Mouse (Mus musculus) limb, embryonic 13.5 days (tissue): ENCODE measurements around the gene Fam216a. TPM values are rescaled to one million over a fixed set of nuclear protein-coding genes. Genes with fewer than 3 reads are reported as not detected.
"Not testable (repeated sequence)": the region's sequence is repeated elsewhere in the genome, so short reads cannot be mapped to it uniquely, and the experiment has no call there.

Experiments used
- ATAC-seq: fragments of 200-750 bp; cut with Nextera tagmentation; 2 replicates; pipeline ENCODE4 v1.8.0; 2017; ENCODE audit warnings: low read depth, moderate number of reproducible peaks, moderate TSS enrichment; ENCODE audit not compliant: low FRiP score
- H3K27ac ChIP-seq: fragments of 300-500 bp; sonication (generic); 2 replicates; pipeline ENCODE4 v1.5.1; 2015; ENCODE audit warnings: inconsistent platforms, mild to moderate bottlenecking, moderate library complexity
- H3K27me3 ChIP-seq: fragments of 300-500 bp; sonication (generic); 2 replicates; pipeline ENCODE4 v1.6.1; 2015; ENCODE audit warnings: mild to moderate bottlenecking, inconsistent platforms
- H3K36me3 ChIP-seq: fragments of 300-500 bp; sonication (generic); 2 replicates; pipeline ENCODE4 v1.6.1; 2015; ENCODE audit warnings: inconsistent platforms, mild to moderate bottlenecking, moderate library complexity
- H3K4me1 ChIP-seq: fragments of 300-500 bp; sonication (generic); 2 replicates; pipeline ENCODE4 v1.6.1; 2015; ENCODE audit warnings: inconsistent platforms
- H3K4me2 ChIP-seq: fragments of 300-500 bp; sonication (generic); replicated peaks from 2 replicates; pipeline ENCODE4 v1.6.1; 2015; ENCODE audit warnings: inconsistent platforms, mild to moderate bottlenecking, moderate library complexity
- H3K4me3 ChIP-seq: fragments of 300-500 bp; sonication (generic); 2 replicates; pipeline ENCODE4 v1.5.1; 2015; ENCODE audit warnings: moderate library complexity, mild to moderate bottlenecking, inconsistent platforms
- H3K9ac ChIP-seq: fragments of 300-500 bp; sonication (generic); 2 replicates; pipeline ENCODE4 v1.6.1; 2015; ENCODE audit warnings: mild to moderate bottlenecking, inconsistent platforms
- H3K9me3 ChIP-seq: fragments of 300-500 bp; sonication (generic); 2 replicates; pipeline ENCODE4 v1.6.1; 2016; ENCODE audit warnings: inconsistent platforms
- WGBS: fragments of 180-500 bp; shearing (Covaris S2); methylation state at CpG from one replicate; pipeline ENCODE4 v1.1.7; 2015; 5-methylcytosine and 5-hydroxymethylcytosine counted together
- polyA plus RNA-seq: library from polyadenylated mRNA; unstranded; fragments of >200 nt; fragmentation: Nextera tagmentation; extraction: Ambion mirVana; gene quantifications from 2 replicates; pipeline ENCODE4 v1.2.1, GENCODE M21; 2015

The Fam216a gene
- polyA plus RNA-seq: 85.3 and 89.6 TPM in 2 replicates

GRCm38 (mm10) chr5:122372192-122372769 is at the start of gene Fam216a:
Gene Fam216a (minus strand): TSS chr5:122372364.
- WGBS: under 1% methylated on average over 52 of the region's 53 CpGs
- peak within 1 kb of the TSS; percentile 75 for H3K4me2 ChIP-seq
- H3K27ac ChIP-seq: peak within 1 kb of the TSS; percentile 95

GRCm38 (mm10) chr5:122421271-122422068 is 49.3 kb upstream of the Fam216a start, which contains the start of gene Anapc7:
Gene Anapc7 (plus strand): TSS chr5:122421693.
- H3K9ac ChIP-seq: peak within 1 kb of the TSS; percentile 97
- peaks cover 15% of the 10 kb centered on the region for H3K4me1 ChIP-seq
- peak within 1 kb of the TSS; percentile 84 for H3K27ac ChIP-seq
- H3K36me3 ChIP-seq: peaks cover 11% of the 10 kb centered on the region
- H3K9me3 ChIP-seq: no peaks in the 10 kb centered on the region
- peak; percentile 18; the same call in 1 of the 2 replicates for ATAC-seq
- peak within 1 kb of the TSS; percentile 96 for H3K4me2 ChIP-seq
- H3K27me3 ChIP-seq: no peaks in the 10 kb centered on the region
- H3K4me3 ChIP-seq: peak within 1 kb of the TSS; percentile 99
- 22% methylated on average over 17 of the region's 17 CpGs for whole genome bisulfite sequencing

More at GRCm38 (mm10) chr5:122372192-122372769, at the start of gene Fam216a:
- peak; percentile 95 for ATAC-seq
- peak within 1 kb of the TSS; percentile 79 for H3K4me3 ChIP-seq
- peaks cover 21% of the 10 kb centered on the region for H3K4me1 ChIP-seq
- H3K27me3 ChIP-seq: no peaks in the 10 kb centered on the region
- peak within 1 kb of the TSS; percentile 86 for H3K9ac ChIP-seq
- H3K9me3 ChIP-seq: no peaks in the 10 kb centered on the region
- peaks cover 52% of the 10 kb centered on the region for H3K36me3 ChIP-seq

DNA sequence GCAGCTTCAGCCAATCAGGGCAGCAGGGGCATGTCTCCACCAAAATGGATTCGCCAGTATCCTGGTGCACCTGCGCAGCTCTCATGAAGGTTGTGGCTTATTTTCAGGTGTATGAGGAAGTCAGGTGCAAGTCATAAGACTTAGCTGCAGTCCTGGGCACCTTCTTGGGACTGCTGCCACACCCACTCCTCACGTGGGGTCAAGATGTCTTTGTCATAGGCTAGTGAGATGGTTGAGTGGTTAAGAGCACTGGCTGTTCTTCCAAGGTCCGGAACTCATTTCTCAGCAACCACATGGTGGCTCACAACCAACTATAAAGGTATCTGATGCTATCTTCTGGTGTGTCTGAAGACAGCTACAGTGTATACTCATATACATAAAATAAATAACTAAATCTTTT is 48.5 kb upstream of the Fam216a start:
- ATAC-seq, H3K4me2 ChIP-seq, H3K36me3 ChIP-seq, H3K9me3 ChIP-seq, H3K9ac ChIP-seq, H3K27me3 ChIP-seq, H3K4me3 ChIP-seq, H3K27ac ChIP-seq: not testable (repeated sequence)
- 64% methylated on average over 4 of the region's 4 CpGs for WGBS
- peaks cover 15% of the 10 kb centered on the region for H3K4me1 ChIP-seq

GRCm38 (mm10) chr5:122415465-122415864 is 43.3 kb upstream of the Fam216a start:
- no peaks in the 10 kb centered on the region for H3K9me3 ChIP-seq
- no peak overlapping the region for H3K27ac ChIP-seq
- no peak for ATAC-seq
- H3K4me2 ChIP-seq: no peak overlapping the region
- H3K36me3 ChIP-seq: peaks cover 3% of the 10 kb centered on the region; the same call in 1 of the 2 replicates
- 89% methylated on average over 12 of the region's 12 CpGs for WGBS
- H3K4me3 ChIP-seq: no peak overlapping the region
- no peaks in the 10 kb centered on the region for H3K27me3 ChIP-seq
- no peak overlapping the region for H3K9ac ChIP-seq
- no peaks in the 10 kb centered on the region for H3K4me1 ChIP-seq

- Histone ChIP-seq H3K4me3 (no peak overlapping the region), H3K4me1 (no peaks in the 10 kb centered on the region), H3K4me2 (no peak overlapping the region), H3K27me3 (no peaks in the 10 kb centered on the region), H3K36me3 (peaks cover 14% of the 10 kb centered on the region), H3K27ac (no peak overlapping the region), H3K9ac (no peak overlapping the region), H3K9me3 (no peaks in the 10 kb centered on the region)
- no peak for ATAC-seq
- WGBS: 86% methylated on average over 5 of the region's 5 CpGs
These were observed 42.2 kb upstream of the Fam216a start for GRCm38 (mm10) chr5:122414351-122414750.

GRCm38 (mm10) chr5:122412826-122413225 is 40.7 kb upstream of the Fam216a start:
- no peak overlapping the region for H3K4me3 ChIP-seq
- H3K9me3 ChIP-seq: no peaks in the 10 kb centered on the region
- WGBS: 54% methylated on average over 6 of the region's 6 CpGs
- peaks cover 14% of the 10 kb centered on the region for H3K36me3 ChIP-seq
- no peaks in the 10 kb centered on the region for H3K4me1 ChIP-seq
- no peak overlapping the region for H3K9ac ChIP-seq
- no peak for ATAC-seq
- no peak overlapping the region for H3K27ac ChIP-seq
- no peaks in the 10 kb centered on the region for H3K27me3 ChIP-seq
- H3K4me2 ChIP-seq: no peak overlapping the region

GRCm38 (mm10) chr5:122411892-122412291 is 39.7 kb upstream of the Fam216a start:
- no peak for ATAC-seq

DNA sequence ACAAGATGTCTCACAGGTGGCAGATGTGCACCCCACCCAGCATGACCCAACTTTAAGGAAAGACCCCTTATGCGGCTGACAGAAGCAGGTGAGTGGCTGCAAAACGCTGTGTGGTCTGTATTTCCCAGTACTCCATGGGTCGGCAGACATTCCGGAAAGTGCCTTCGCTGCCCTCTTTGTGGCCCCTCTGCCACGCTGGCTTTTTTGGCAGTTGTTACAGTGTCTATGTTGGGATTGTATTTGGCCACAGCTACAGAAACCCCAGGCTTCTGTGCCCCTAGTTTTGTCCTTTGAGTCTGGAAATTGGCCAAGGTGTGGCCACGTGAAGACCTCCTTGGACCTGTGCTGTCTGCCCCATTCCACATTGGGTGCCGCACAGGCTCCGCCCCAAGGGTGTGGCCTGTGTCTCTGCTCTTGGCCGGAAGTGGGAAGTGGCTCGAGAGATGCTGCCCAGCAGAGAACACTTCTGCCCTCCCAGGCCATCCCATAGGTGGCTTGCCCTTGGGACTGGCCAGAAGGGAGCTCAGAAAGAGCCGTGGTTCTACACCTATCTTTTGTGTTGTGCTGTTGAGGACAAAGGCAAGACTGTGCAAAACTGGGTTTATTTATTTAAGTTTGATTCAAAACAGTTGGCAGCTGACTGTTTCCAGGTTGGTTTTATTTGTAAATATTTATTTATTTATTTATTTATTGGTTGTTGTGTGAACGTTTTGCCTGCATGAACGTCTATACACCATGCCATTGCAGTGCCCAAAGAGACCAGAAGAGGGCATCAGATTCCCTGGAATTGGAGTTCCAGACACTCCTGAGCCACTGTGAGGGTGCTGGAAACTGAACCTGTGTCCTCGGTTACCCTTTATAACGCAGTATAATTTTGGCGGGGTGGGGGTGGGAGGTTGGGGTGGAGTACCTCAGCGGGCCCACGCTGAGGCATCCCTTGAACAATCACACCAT is 37.8 kb upstream of the Fam216a start:
- ATAC-seq: no peak

More at GRCm38 (mm10) chr5:122411892-122412291, 39.7 kb upstream of the Fam216a start:
- Histone ChIP-seq H3K36me3 (peaks cover 22% of the 10 kb centered on the region), H3K27me3 (no peaks in the 10 kb centered on the region), H3K4me3 (no peak overlapping the region), H3K4me1 (no peaks in the 10 kb centered on the region), H3K27ac (no peak overlapping the region), H3K4me2 (no peak overlapping the region), H3K9ac (no peak overlapping the region), H3K9me3 (no peaks in the 10 kb centered on the region)
- 60% methylated on average over 5 of the region's 5 CpGs for WGBS

DNA sequence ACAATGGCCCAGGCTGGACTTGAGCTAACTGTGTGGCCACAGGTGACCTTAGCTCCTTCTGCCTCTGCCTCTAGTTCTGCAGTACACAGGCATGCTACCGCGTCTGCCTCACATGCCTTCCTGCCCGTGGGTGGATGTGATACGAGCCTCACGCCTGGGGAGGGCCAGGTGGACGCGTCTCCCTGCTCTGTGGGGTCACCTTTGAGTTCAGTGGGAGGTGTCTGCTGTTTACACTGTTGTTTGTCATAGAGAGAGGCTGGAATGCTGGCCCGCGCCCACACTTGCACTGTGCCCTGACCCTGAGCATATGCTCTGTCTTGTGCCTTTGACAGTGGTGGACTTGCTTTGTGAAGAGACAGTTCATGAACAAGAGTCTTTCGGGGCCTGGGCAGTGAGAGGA is 33.4 kb upstream of the Fam216a start:
- Histone ChIP-seq H3K9ac (no peak overlapping the region), H3K4me2 (no peak overlapping the region), H3K36me3 (peaks cover 82% of the 10 kb centered on the region), H3K4me1 (no peaks in the 10 kb centered on the region), H3K27ac (no peak overlapping the region), H3K27me3 (no peaks in the 10 kb centered on the region), H3K4me3 (no peak overlapping the region), H3K9me3 (no peaks in the 10 kb centered on the region)
- 95% methylated on average over 10 of the region's 10 CpGs for WGBS
- ATAC-seq: no peak

More for the DNA sequence above, 37.8 kb upstream of the Fam216a start:
- Histone ChIP-seq H3K27me3 (no peaks in the 10 kb centered on the region), H3K36me3 (peaks cover 41% of the 10 kb centered on the region), H3K4me2 (no peak overlapping the region), H3K27ac (no peak overlapping the region), H3K9me3 (no peaks in the 10 kb centered on the region), H3K4me3 (no peak overlapping the region), H3K4me1 (no peaks in the 10 kb centered on the region), H3K9ac (no peak overlapping the region)
- WGBS: 85% methylated on average over 19 of the region's 19 CpGs

DNA sequence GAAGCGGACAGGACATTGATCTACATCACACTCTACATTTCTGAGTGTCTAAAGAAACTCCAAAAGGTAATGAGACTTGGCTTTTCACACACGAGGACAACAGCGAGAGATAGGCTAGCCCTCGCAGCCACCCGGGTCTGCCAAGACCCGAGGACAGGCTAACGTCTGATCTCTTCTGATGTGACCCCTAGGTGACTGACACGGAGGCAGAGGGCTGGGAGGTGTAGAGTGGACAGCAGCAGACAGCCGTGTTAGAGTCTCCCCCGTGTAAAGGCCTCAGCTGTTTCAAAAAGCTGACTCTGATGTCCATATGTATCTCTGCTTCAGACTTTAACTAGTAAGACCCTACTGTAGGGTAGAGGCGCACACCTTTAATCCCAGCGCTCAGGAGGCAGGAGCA is 31.2 kb upstream of the Fam216a start:
- Histone ChIP-seq H3K36me3 (peaks cover 90% of the 10 kb centered on the region), H3K4me2 (no peak overlapping the region), H3K9me3 (no peaks in the 10 kb centered on the region), H3K9ac (no peak overlapping the region), H3K27me3 (no peaks in the 10 kb centered on the region), H3K4me1 (no peaks in the 10 kb centered on the region), H3K4me3 (no peak overlapping the region), H3K27ac (no peak overlapping the region)
- 92% methylated on average over 12 of the region's 12 CpGs for WGBS
- ATAC-seq: no peak

DNA sequence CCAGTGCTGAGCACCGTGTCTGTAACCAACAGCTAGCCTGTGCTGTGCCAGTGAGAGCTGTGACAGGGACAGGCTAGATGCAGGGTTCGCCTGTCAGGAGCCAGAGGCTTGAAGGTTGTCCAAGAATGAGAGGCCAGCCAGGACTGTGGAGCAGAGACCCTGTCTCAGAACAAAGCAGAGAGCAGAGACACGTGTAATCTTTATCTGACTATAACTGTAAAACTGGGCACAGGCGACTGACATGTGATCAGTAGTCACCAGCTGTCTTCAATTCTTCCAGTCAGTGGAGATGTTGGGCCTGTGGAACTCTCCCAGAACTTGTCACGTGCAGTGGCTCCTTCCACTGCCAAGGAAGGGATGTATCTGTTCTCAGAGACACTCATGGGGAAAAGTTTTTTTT is 30.6 kb upstream of the Fam216a start:
- no peaks in the 10 kb centered on the region for H3K27me3 ChIP-seq
- H3K9me3 ChIP-seq: no peaks in the 10 kb centered on the region
- no peak overlapping the region for H3K4me3 ChIP-seq
- peaks cover 96% of the 10 kb centered on the region for H3K36me3 ChIP-seq
- H3K4me1 ChIP-seq: no peaks in the 10 kb centered on the region
- H3K4me2 ChIP-seq: no peak overlapping the region
- WGBS: 85% methylated on average over 5 of the region's 5 CpGs
- ATAC-seq: no peak
- no peak overlapping the region for H3K27ac ChIP-seq
- H3K9ac ChIP-seq: no peak overlapping the region
